Mouse (Mus musculus): ENCODE data around the gene Spsb1. TPM values are rescaled to one million over a fixed set of nuclear protein-coding genes. Genes with fewer than 3 reads are reported as not detected.

The Spsb1 gene
- polyA plus RNA-seq, 1 experiment = 0.75 TPM

GRCm38 (mm10) chr4:149871014-149871413 is 83.8 kb downstream of the Spsb1 start:
- no peak overlapping the region for H3K4me3 ChIP-seq (replicated peaks)
- H3K9me3 ChIP-seq = peaks cover 9% of the 10 kb centered on the region
- H3K4me1 ChIP-seq = no peaks in the 10 kb centered on the region; the same call in 1 of the 2 replicates
- TF ChIP-seq GATA1 (IDR thresholded peaks at IDR 0.05; ENCODE audit: borderline replicate concordance, low read length) (no peak), FLI1 (IDR thresholded peaks at IDR 0.05; ENCODE audit: low read length) (no peak)
- H3K36me3 ChIP-seq (replicated peaks; ENCODE audit: low read length) = no peaks in the 10 kb centered on the region
- peaks cover 72% of the 10 kb centered on the region for H3K27me3 ChIP-seq (replicated peaks)

GRCm38 (mm10) chr4:149870412-149870811 is 84.4 kb downstream of the Spsb1 start:
- Histone ChIP-seq H3K4me3 (replicated peaks) (no peak overlapping the region), H3K27me3 (replicated peaks) (peaks cover 72% of the 10 kb centered on the region), H3K36me3 (replicated peaks; ENCODE audit: low read length) (no peaks in the 10 kb centered on the region), H3K9me3 (peaks cover 9% of the 10 kb centered on the region), H3K4me1 (no peaks in the 10 kb centered on the region; the same call in 1 of the 2 replicates)
- TF ChIP-seq FLI1 (IDR thresholded peaks at IDR 0.05; ENCODE audit: low read length) (no peak), GATA1 (IDR thresholded peaks at IDR 0.05; ENCODE audit: borderline replicate concordance, low read length) (no peak)

- peaks cover 15% of the 10 kb centered on the region for H3K9me3 ChIP-seq
- H3K27me3 ChIP-seq (replicated peaks) = peaks cover 73% of the 10 kb centered on the region
- H3K4me3 ChIP-seq (replicated peaks) = no peak overlapping the region
- H3K36me3 ChIP-seq (replicated peaks; ENCODE audit: low read length) = no peaks in the 10 kb centered on the region
- TF ChIP-seq GATA1 (IDR thresholded peaks at IDR 0.05; ENCODE audit: borderline replicate concordance, low read length) = no peak
- H3K4me1 ChIP-seq = peaks cover 5% of the 10 kb centered on the region
These were observed 86.1 kb downstream of the Spsb1 start for GRCm38 (mm10) chr4:149868725-149869124.

- Histone ChIP-seq H3K27me3 (replicated peaks) (peaks cover 70% of the 10 kb centered on the region), H3K9me3 (peaks cover 15% of the 10 kb centered on the region), H3K36me3 (replicated peaks; ENCODE audit: low read length) (no peaks in the 10 kb centered on the region), H3K4me1 (peaks cover 9% of the 10 kb centered on the region), H3K4me3 (replicated peaks) (no peak overlapping the region)
- TF ChIP-seq GATA1 (IDR thresholded peaks at IDR 0.05; ENCODE audit: borderline replicate concordance, low read length) (no peak), FLI1 (IDR thresholded peaks at IDR 0.05; ENCODE audit: low read length) (no peak)
These were observed 86.8 kb downstream of the Spsb1 start for GRCm38 (mm10) chr4:149868009-149868408.

- H3K4me3 ChIP-seq (replicated peaks) = no peak overlapping the region
- peaks cover 68% of the 10 kb centered on the region for H3K27me3 ChIP-seq (replicated peaks)
- peaks cover 9% of the 10 kb centered on the region for H3K4me1 ChIP-seq
- peaks cover 15% of the 10 kb centered on the region for H3K9me3 ChIP-seq
- TF ChIP-seq FLI1 (IDR thresholded peaks at IDR 0.05; ENCODE audit: low read length) = no peak
- TF ChIP-seq GATA1 (IDR thresholded peaks at IDR 0.05; ENCODE audit: borderline replicate concordance, low read length) = no peak
- no peaks in the 10 kb centered on the region for H3K36me3 ChIP-seq (replicated peaks; ENCODE audit: low read length)
These were observed 87.5 kb downstream of the Spsb1 start for GRCm38 (mm10) chr4:149867351-149867750.

GRCm38 (mm10) chr4:149864395-149864794 is 90.4 kb downstream of the Spsb1 start:
- H3K4me3 ChIP-seq (replicated peaks) = no peak overlapping the region
- H3K27me3 ChIP-seq (replicated peaks) = peaks cover 74% of the 10 kb centered on the region

GRCm38 (mm10) chr4:149863522-149863921 is 91.3 kb downstream of the Spsb1 start:
- no peak overlapping the region for H3K4me3 ChIP-seq (replicated peaks)
- peaks cover 9% of the 10 kb centered on the region for H3K4me1 ChIP-seq
- H3K27me3 ChIP-seq (replicated peaks) = peaks cover 77% of the 10 kb centered on the region
- H3K36me3 ChIP-seq (replicated peaks; ENCODE audit: low read length) = no peaks in the 10 kb centered on the region
- peaks cover 6% of the 10 kb centered on the region; the same call in 1 of the 2 replicates for H3K9me3 ChIP-seq
- TF ChIP-seq FLI1 (IDR thresholded peaks at IDR 0.05; ENCODE audit: low read length) (no peak), GATA1 (IDR thresholded peaks at IDR 0.05; ENCODE audit: borderline replicate concordance, low read length) (no peak)

More at GRCm38 (mm10) chr4:149864395-149864794, 90.4 kb downstream of the Spsb1 start:
- H3K36me3 ChIP-seq (replicated peaks; ENCODE audit: low read length) = no peaks in the 10 kb centered on the region
- H3K9me3 ChIP-seq = peaks cover 6% of the 10 kb centered on the region; the same call in 1 of the 2 replicates
- peaks cover 9% of the 10 kb centered on the region for H3K4me1 ChIP-seq
- TF ChIP-seq GATA1 (IDR thresholded peaks at IDR 0.05; ENCODE audit: borderline replicate concordance, low read length) (no peak), FLI1 (IDR thresholded peaks at IDR 0.05; ENCODE audit: low read length) (no peak)

GRCm38 (mm10) chr4:149860393-149860792 is 94.5 kb downstream of the Spsb1 start:
- no peaks in the 10 kb centered on the region for H3K36me3 ChIP-seq (replicated peaks; ENCODE audit: low read length)
- peaks cover 6% of the 10 kb centered on the region; the same call in 1 of the 2 replicates for H3K9me3 ChIP-seq
- peaks cover 28% of the 10 kb centered on the region for H3K4me1 ChIP-seq
- no peak overlapping the region for H3K4me3 ChIP-seq (replicated peaks)
- TF ChIP-seq FLI1 (IDR thresholded peaks at IDR 0.05; ENCODE audit: low read length) = no peak
- TF ChIP-seq GATA1 (IDR thresholded peaks at IDR 0.05; ENCODE audit: borderline replicate concordance, low read length) = no peak
- peaks cover 86% of the 10 kb centered on the region for H3K27me3 ChIP-seq (replicated peaks)

GRCm38 (mm10) chr4:149858584-149858983 is 96.3 kb downstream of the Spsb1 start:
- peaks cover 81% of the 10 kb centered on the region for H3K27me3 ChIP-seq (replicated peaks)
- no peaks in the 10 kb centered on the region for H3K36me3 ChIP-seq (replicated peaks; ENCODE audit: low read length)
- no peak overlapping the region for H3K4me3 ChIP-seq (replicated peaks)
- H3K4me1 ChIP-seq = peaks cover 31% of the 10 kb centered on the region
- H3K9me3 ChIP-seq = peaks cover 3% of the 10 kb centered on the region
- TF ChIP-seq GATA1 (IDR thresholded peaks at IDR 0.05; ENCODE audit: borderline replicate concordance, low read length) = no peak
- no peak for TF ChIP-seq FLI1 (IDR thresholded peaks at IDR 0.05; ENCODE audit: low read length)

- Histone ChIP-seq H3K4me1 (peaks cover 28% of the 10 kb centered on the region), H3K27me3 (replicated peaks) (peaks cover 81% of the 10 kb centered on the region), H3K36me3 (replicated peaks; ENCODE audit: low read length) (no peaks in the 10 kb centered on the region), H3K9me3 (peaks cover 8% of the 10 kb centered on the region), H3K4me3 (replicated peaks) (no peak overlapping the region)
- TF ChIP-seq FLI1 (IDR thresholded peaks at IDR 0.05; ENCODE audit: low read length) = no peak
- TF ChIP-seq GATA1 (IDR thresholded peaks at IDR 0.05; ENCODE audit: borderline replicate concordance, low read length) = no peak
These were observed 96.7 kb downstream of the Spsb1 start for GRCm38 (mm10) chr4:149858097-149858496.

GRCm38 (mm10) chr4:149857688-149858087 is 97.2 kb downstream of the Spsb1 start:
- no peak overlapping the region for H3K4me3 ChIP-seq (replicated peaks)
- no peak for TF ChIP-seq GATA1 (IDR thresholded peaks at IDR 0.05; ENCODE audit: borderline replicate concordance, low read length)
- TF ChIP-seq FLI1 (IDR thresholded peaks at IDR 0.05; ENCODE audit: low read length) = no peak
- no peaks in the 10 kb centered on the region for H3K36me3 ChIP-seq (replicated peaks; ENCODE audit: low read length)
- H3K27me3 ChIP-seq (replicated peaks) = peaks cover 78% of the 10 kb centered on the region
- peaks cover 28% of the 10 kb centered on the region for H3K4me1 ChIP-seq
- H3K9me3 ChIP-seq = peaks cover 12% of the 10 kb centered on the region
